12 mouse cellular contexts compared by ENCODE assay signal in genomic region chr2:29679710-29680584, GRCm38 (mm10).
"Had no signal": no experiment of that assay in that cellular context is flagged by ENCODE, and none has a peak within 500 bp of the region (broad histone marks: within the 10 kb centered on the region; RNA-seq: fewer than 3 reads in every experiment).

No protein-coding gene starts in this region.

- H3K27me3 ChIP-seq: liver, embryonic 13.5 days; lung, embryonic 15.5 days; neural tube, embryonic 13.5 days had no signal

- H3K4me3 ChIP-seq: left cerebral cortex, adult 2 months; liver, embryonic 13.5 days; lung, embryonic 15.5 days; midbrain, embryonic 10.5 days; neural tube, embryonic 13.5 days had no signal

- H3K4me2 ChIP-seq: liver, embryonic 13.5 days; lung, embryonic 15.5 days; neural tube, embryonic 13.5 days had no signal

- ATAC-seq: liver, postnatal 0 days; midbrain, embryonic 16.5 days had no signal

- DNase-seq: kidney, postnatal 25 days; liver; liver, embryonic 13.5 days; liver, postnatal 0 days; retina, postnatal 1 day; right cerebral cortex, postnatal 4 days; thymus, postnatal 4 days had no signal

- H3K9ac ChIP-seq: liver, embryonic 13.5 days; liver, postnatal 0 days; lung, embryonic 15.5 days; neural tube, embryonic 13.5 days had no signal

- H3K27ac ChIP-seq: left cerebral cortex, adult 2 months; lung, embryonic 15.5 days; midbrain, embryonic 10.5 days; neural tube, embryonic 13.5 days had no signal

- H3K9me3 ChIP-seq: liver, embryonic 13.5 days; lung, embryonic 15.5 days; midbrain, embryonic 10.5 days; neural tube, embryonic 13.5 days had no signal
